In the genomic region with DNA sequence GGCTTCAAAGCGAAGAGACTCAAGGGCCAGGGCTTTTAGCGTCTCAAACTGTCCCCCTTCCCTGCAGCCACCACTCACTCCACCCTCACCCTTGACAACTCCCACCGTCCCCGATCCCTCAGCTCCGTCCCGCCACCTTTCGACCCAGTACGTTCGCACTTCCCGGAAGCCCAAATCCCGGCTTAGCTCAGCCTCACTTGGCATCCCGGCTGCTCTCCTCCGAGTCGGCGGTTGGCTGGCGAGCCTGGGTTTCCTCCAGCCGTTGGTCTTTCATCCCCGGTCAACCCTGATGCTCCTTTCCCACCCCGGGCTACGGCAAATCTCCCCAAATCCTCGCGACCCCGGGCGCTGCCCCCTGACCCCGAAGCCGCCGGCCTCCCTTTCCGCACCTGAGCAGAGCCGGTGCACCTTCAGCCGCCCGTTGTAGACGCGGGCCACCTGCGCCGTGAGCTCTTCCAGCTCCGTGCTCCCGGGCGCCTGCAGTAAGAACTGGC, we compare ENCODE assay signal across 8 mouse cellular contexts. TPM values are rescaled to one million over a fixed set of nuclear protein-coding genes. Genes with fewer than 3 reads are reported as not detected.
A peak's percentile ranks its signal among the peaks of the same experiment; 100 is the strongest.
DNase-seq lines count a peak whose midpoint lies in the region; ATAC-seq and TF ChIP-seq lines count a peak whose summit lies in the region.

No protein-coding gene starts in this region.

- TF ChIP-seq RAD21 in MEL (IDR thresholded peaks at IDR 0.05; ENCODE audit: low read depth, low read length), result no peak

- peak overlapping the region; percentile 32 for H3K27ac ChIP-seq in MEL (ENCODE audit: control insufficient read depth, low read depth, low read length)
- H3K27ac ChIP-seq in cortical plate, adult 2 months (ENCODE audit: insufficient read depth, low read length), result peak overlapping the region; percentile 41; the same call in 1 of the 2 replicates
- peak overlapping the region; percentile 86 for H3K27ac ChIP-seq in intestine, embryonic 16.5 days (ENCODE audit: low read length)
- peak overlapping the region; percentile 68 for H3K27ac ChIP-seq in liver, embryonic 14.5 days

- TF ChIP-seq CTCF in C2C12 (IDR thresholded peaks at IDR 0.05; ENCODE audit: control insufficient read depth, insufficient read depth, insufficient read length) (no peak), MEL (IDR thresholded peaks at IDR 0.05 in 2 of 3, conservative IDR thresholded peaks at IDR 0.05 in 1 of 3; ENCODE audit: control insufficient read depth in 1 of 3, insufficient read depth in 1 of 3, low read depth in 2 of 3, low read length in 3 of 3, poor library complexity in 1 of 3, severe bottlenecking in 1 of 3) (no peak)
- no peak for TF ChIP-seq CTCF in cortical plate, adult 2 months (IDR thresholded peaks at IDR 0.05; ENCODE audit: extremely low read depth, insufficient read depth, low read length)
- peak; percentile 34; the same call in 1 of the 2 replicates for TF ChIP-seq CTCF in liver, embryonic 14.5 days (IDR thresholded peaks at IDR 0.05; ENCODE audit: low read depth)

- H3K4me1 ChIP-seq in MEL (ENCODE audit: control insufficient read depth in 1 of 2, insufficient read depth in 2 of 2, low read length in 2 of 2), result peaks cover 0 to 4% of the 10 kb centered on the region in 2 experiments; a peak in 2 of 4 replicates
- H3K4me1 ChIP-seq in cortical plate, adult 2 months (ENCODE audit: control insufficient read depth, insufficient read depth, low read length), result no peaks in the 10 kb centered on the region
- peaks cover 5% of the 10 kb centered on the region; the same call in 1 of the 2 replicates for H3K4me1 ChIP-seq in intestine, embryonic 16.5 days (ENCODE audit: control insufficient read depth, insufficient read depth, low read length)
- no peaks in the 10 kb centered on the region; a peak in 1 of 4 replicates for H3K4me1 ChIP-seq in liver, embryonic 14.5 days (replicated peaks; ENCODE audit: control insufficient read depth in 2 of 2, insufficient read depth in 2 of 2, low read length in 1 of 2)

- H3K4me2 ChIP-seq in intestine, embryonic 16.5 days (ENCODE audit: low read depth, low read length), result peak overlapping the region; percentile 55
- H3K4me2 ChIP-seq in liver, embryonic 14.5 days (ENCODE audit: low read depth), result peak overlapping the region; percentile 95

- ATAC-seq in intestine, embryonic 16.5 days, result peak; percentile 83
- ATAC-seq in liver, embryonic 14.5 days (ENCODE audit: insufficient read depth), result peak; percentile 69
- ATAC-seq in monocyte, adult 5-6 weeks (replicated peaks; ENCODE audit: insufficient number of reproducible peaks, low FRiP score, low TSS enrichment, poor library complexity, severe bottlenecking), result no peak

- H3K9me3 ChIP-seq in MEL (replicated peaks; ENCODE audit: insufficient read depth, low read length), result no peaks in the 10 kb centered on the region
- H3K9me3 ChIP-seq in intestine, embryonic 16.5 days (ENCODE audit: control insufficient read depth, low read length), result no peaks in the 10 kb centered on the region
- no peaks in the 10 kb centered on the region for H3K9me3 ChIP-seq in liver, embryonic 14.5 days (ENCODE audit: control insufficient read depth, low read length)

- H3K79me2 ChIP-seq in C2C12 (ENCODE audit: control insufficient read depth, insufficient read depth) (peaks cover 10% of the 10 kb centered on the region), MEL (ENCODE audit: control insufficient read depth, insufficient read depth, low read length, poor library complexity) (peaks cover 6% of the 10 kb centered on the region)

- no peaks in the 10 kb centered on the region for H3K27me3 ChIP-seq in C2C12 (ENCODE audit: control insufficient read depth, insufficient read depth, insufficient read length)
- no peaks in the 10 kb centered on the region for H3K27me3 ChIP-seq in MEL (ENCODE audit: control insufficient read depth in 1 of 2, insufficient read depth in 2 of 2, low read length in 2 of 2)
- no peaks in the 10 kb centered on the region for H3K27me3 ChIP-seq in intestine, embryonic 16.5 days (replicated peaks; ENCODE audit: control insufficient read depth, insufficient read depth, low read length)
- no peaks in the 10 kb centered on the region for H3K27me3 ChIP-seq in liver, embryonic 14.5 days (ENCODE audit: control insufficient read depth, insufficient read depth, low read length)

- H3K36me3 ChIP-seq in C2C12 (ENCODE audit: control insufficient read depth, insufficient read depth) (peaks cover 11% of the 10 kb centered on the region), MEL (ENCODE audit: control insufficient read depth in 1 of 2, insufficient read depth in 2 of 2, low read length in 2 of 2) (peaks cover 0 to 7% of the 10 kb centered on the region in 2 experiments; a peak in 2 of 4 replicates)
- no peaks in the 10 kb centered on the region for H3K36me3 ChIP-seq in intestine, embryonic 16.5 days (ENCODE audit: control insufficient read depth, insufficient read depth, low read length)
- H3K36me3 ChIP-seq in liver, embryonic 14.5 days (replicated peaks; ENCODE audit: control insufficient read depth, insufficient read depth, low read depth), result peaks cover 9% of the 10 kb centered on the region

- no peaks in the 10 kb centered on the region for H3K79me3 ChIP-seq in C2C12 (ENCODE audit: low read depth)

- TF ChIP-seq EP300 in MEL (IDR thresholded peaks at IDR 0.05; ENCODE audit: low read depth in 1 of 2, low read length in 2 of 2), result no peak
- no peak for TF ChIP-seq EP300 in liver, embryonic 14.5 days (IDR thresholded peaks at IDR 0.05; ENCODE audit: low read depth)

- H3K4me3 ChIP-seq in C2C12 (ENCODE audit: insufficient read depth, poor library complexity, severe bottlenecking) (peak overlapping the region; percentile 57), MEL (ENCODE audit: control insufficient read depth in 1 of 2, insufficient read depth in 1 of 2, low read depth in 2 of 2, low read length in 2 of 2) (peak overlapping the region; percentile 66 to 99)
- H3K4me3 ChIP-seq in cortical plate, adult 2 months (ENCODE audit: insufficient read depth, low read length), result peak overlapping the region; percentile 55
- H3K4me3 ChIP-seq in intestine, embryonic 16.5 days (ENCODE audit: low read length), result peak overlapping the region; percentile 91
- H3K4me3 ChIP-seq in liver, embryonic 14.5 days (ENCODE audit: insufficient read depth in 1 of 2, low read depth in 2 of 2, low read length in 2 of 2), result peak overlapping the region; percentile 93 to 96

- peak overlapping the region; percentile 78 for H3ac ChIP-seq in C2C12 (ENCODE audit: control insufficient read depth, insufficient read length, low read depth)

- under 1% methylated on average over 38 of the region's 38 CpGs for WGBS in intestine, embryonic 16.5 days
- under 1% methylated on average over 38 of the region's 38 CpGs for WGBS in liver, embryonic 14.5 days (ENCODE audit: insufficient replicate concordance)

- peak overlapping the region; percentile 78 for H3K9ac ChIP-seq in MEL (ENCODE audit: control insufficient read depth, low read depth, low read length, poor library complexity, severe bottlenecking)
- H3K9ac ChIP-seq in intestine, embryonic 16.5 days (ENCODE audit: low read depth, low read length), result peak overlapping the region; percentile 82
- H3K9ac ChIP-seq in liver, embryonic 14.5 days (replicated peaks), result peak overlapping the region; percentile 88

- peak; percentile 78 for DNase-seq in MEL (ENCODE audit: low read depth, low spot score)
- peak; percentile 42 to 68 for DNase-seq in gastrocnemius, postnatal 4 days (ENCODE audit: low spot score in 2 of 2)
- peak in 2 of 3 experiments; percentile 30 to 49 for DNase-seq in liver, embryonic 14.5 days (ENCODE audit: low read depth in 3 of 3, low spot score in 3 of 3)
- peak; percentile 74 for DNase-seq in neural tube, embryonic 10.5 days (ENCODE audit: extremely low spot score, low spot score)

- no peak for TF ChIP-seq POLR2A in MEL (IDR thresholded peaks at IDR 0.05; ENCODE audit: control insufficient read depth in 1 of 2, insufficient read depth in 1 of 2, low read depth in 1 of 2, low read length in 2 of 2, poor library complexity in 1 of 2)
- TF ChIP-seq POLR2A in cortical plate, adult 2 months (IDR thresholded peaks at IDR 0.05; ENCODE audit: extremely low read depth, insufficient read depth, low read length), result no peak

TF ChIP-seq in C2C12, 6 proteins besides CTCF, POLR2A, EP300 and RAD21:
- TF ChIP-seq MYOD1 (IDR thresholded peaks at IDR 0.05; ENCODE audit: control insufficient read depth, insufficient read length, low read depth) (no peak), MYOG (IDR thresholded peaks at IDR 0.05; ENCODE audit: control insufficient read depth, extremely low read depth, insufficient read length) (no peak)
TF ChIP-seq in C2C12: peak in this region for 0.

TF ChIP-seq in MEL, 35 proteins besides CTCF, POLR2A, EP300 and RAD21:
- no peak for TF ChIP-seq TCF12 (IDR thresholded peaks at IDR 0.05; ENCODE audit: low read depth, low read length)
- no peak for TF ChIP-seq SMC3 (IDR thresholded peaks at IDR 0.05; ENCODE audit: low read depth, low read length)
- TF ChIP-seq POLR2AphosphoS5 (IDR thresholded peaks at IDR 0.05; ENCODE audit: borderline replicate concordance, low read depth, low read length), result no peak
- no peak for TF ChIP-seq MYB (IDR thresholded peaks at IDR 0.05; ENCODE audit: low read depth, low read length)
- TF ChIP-seq MAX (IDR thresholded peaks at IDR 0.05; ENCODE audit: low read length), result no peak
- no peak for TF ChIP-seq TBP (IDR thresholded peaks at IDR 0.05; ENCODE audit: low read depth, low read length)
- no peak for TF ChIP-seq RCOR1 (IDR thresholded peaks at IDR 0.05; ENCODE audit: low read depth, low read length)
- TF ChIP-seq NELFE (IDR thresholded peaks at IDR 0.05; ENCODE audit: low read depth, low read length), result no peak
- TF ChIP-seq MXI1 (IDR thresholded peaks at IDR 0.05; ENCODE audit: low read depth, low read length), result no peak
- no peak for TF ChIP-seq ZNF384 (IDR thresholded peaks at IDR 0.05; ENCODE audit: low read depth, low read length)
- TF ChIP-seq TAL1 (IDR thresholded peaks at IDR 0.05; ENCODE audit: low read length), result no peak
- no peak for TF ChIP-seq ZKSCAN1 (IDR thresholded peaks at IDR 0.05; ENCODE audit: low read depth, low read length)

RNA-seq across cellular contexts. Expression of a gene that starts 0.7 kb away (rescaled TPM):
- polyA plus RNA-seq in C2C12 (2012; fragmentation: generic; extraction: Trizol) (31.6 TPM), MEL (2012; ENCODE audit: insufficient read depth in 1 of 2, insufficient read length in 2 of 2, low read depth in 1 of 2, low replicate concordance in 2 of 2, missing spikeins in 1 of 2) (100 to 1,000 TPM in 1 of 2 experiments, not detected in 1; 117 TPM)
- total RNA-seq in MEL (2012; rRNA removed), result 65.9 and 68.5 TPM in 2 replicates
- polyA plus RNA-seq in cortical plate, adult 2 months (2012; rRNA removed), result 35.4 and 38.7 TPM in 2 replicates
- total RNA-seq in gastrocnemius, postnatal 4 days (2021), result 10 to 100 TPM; 19.1 to 28.2 TPM
- polyA plus RNA-seq in intestine, embryonic 16.5 days (2015; fragmentation: Nextera tagmentation; extraction: Ambion mirVana), result 34.0 and 40.9 TPM in 2 replicates
- polyA plus RNA-seq in liver, embryonic 14.5 days (2012; rRNA removed), result 6.4 and 11.5 TPM in 2 replicates
- polyA plus RNA-seq in liver, embryonic 14.5 days (2014; fragmentation: Nextera tagmentation; extraction: Ambion mirVana), result 18.4 and 21.9 TPM in 2 replicates
- total RNA-seq in monocyte, adult 5-6 weeks (2017), result 10.7 to 19.1 TPM (median 18.3 TPM) in 3 replicates

Comparison
In these comparisons a context has a peak if more than half of its experiments do, and no peak if none do; other contexts are left out.
1. H3K27ac ChIP-seq: peak in every context shown above with its lines; median percentile 86 in intestine, embryonic 16.5 days; 68 in liver, embryonic 14.5 days; 41 in cortical plate, adult 2 months; 32 in MEL.